In genomic region chr2:181685686-181686085, GRCm38 (mm10) we compare ENCODE assay signal across 28 mouse cellular contexts. TPM values are rescaled to one million over a fixed set of nuclear protein-coding genes. Genes with fewer than 3 reads are reported as not detected.
DNase-seq lines count a peak whose midpoint lies in the region; ATAC-seq and TF ChIP-seq lines count a peak whose summit lies in the region.
"Had no signal": no experiment of that assay in that cellular context is flagged by ENCODE, and none has a peak within 500 bp of the region (broad histone marks: within the 10 kb centered on the region; RNA-seq: fewer than 3 reads in every experiment).

No protein-coding gene starts in this region.

- WGBS in heart, embryonic 10.5 days = 87% methylated on average over 4 of the region's 4 CpGs
- WGBS in heart, embryonic 11.5 days (ENCODE audit: insufficient replicate concordance) = 79% methylated on average over 4 of the region's 4 CpGs
- WGBS in midbrain, embryonic 11.5 days = 91% methylated on average over 4 of the region's 4 CpGs
- WGBS in midbrain, embryonic 13.5 days = 89% methylated on average over 4 of the region's 4 CpGs
- WGBS in stomach, postnatal 0 days = 92% methylated on average over 4 of the region's 4 CpGs

- no peak for TF ChIP-seq CTCF in stomach, postnatal 0 days (IDR thresholded peaks at IDR 0.05; ENCODE audit: low read depth)

- H3K27ac ChIP-seq in heart, embryonic 10.5 days = no peak overlapping the region
- H3K27ac ChIP-seq in heart, embryonic 11.5 days (ENCODE audit: low read depth, low read length) = no peak overlapping the region
- no peak overlapping the region for H3K27ac ChIP-seq in midbrain, embryonic 11.5 days (ENCODE audit: low read depth, low read length)
- H3K27ac ChIP-seq in midbrain, embryonic 13.5 days = no peak overlapping the region
- H3K27ac ChIP-seq in stomach, postnatal 0 days (replicated peaks) = no peak overlapping the region

- peak; percentile 82 for DNase-seq in heart, adult 11 months
- DNase-seq in heart, adult 8-10 months (ENCODE audit: low spot score) = no peak
- DNase-seq in heart, embryonic 10.5 days (ENCODE audit: low spot score) = peak; percentile 73
- DNase-seq in midbrain, embryonic 11.5 days (ENCODE audit: low spot score, missing footprints) = peak; percentile 33
- peak; percentile 9 for DNase-seq in stomach, postnatal 0 days (ENCODE audit: low spot score)
- no peak for DNase-seq in layer of hippocampus, adult 9-11 months
- DNase-seq: adrenal gland, adult 2 months; adrenal gland, adult 8-10 months; adrenal gland, postnatal 14 days; adrenal gland, postnatal 25 days; adrenal gland, postnatal 36 days; B cell, adult 2 months; cerebellum, adult 11 months; cerebellum, adult 11-12 months had no signal

- peaks cover 44% of the 10 kb centered on the region for H3K36me3 ChIP-seq in heart, embryonic 10.5 days
- H3K36me3 ChIP-seq in heart, embryonic 11.5 days (ENCODE audit: control insufficient read depth, insufficient read depth, low read length) = peaks cover 5% of the 10 kb centered on the region; the same call in 1 of the 2 replicates
- peaks cover 2% of the 10 kb centered on the region; the same call in 1 of the 2 replicates for H3K36me3 ChIP-seq in midbrain, embryonic 11.5 days (ENCODE audit: control insufficient read depth, insufficient read depth, low read length)
- H3K36me3 ChIP-seq in midbrain, embryonic 13.5 days = peaks cover 44% of the 10 kb centered on the region
- 0 out of 2 replicates have a peak, but pooled peaks cover 3% of the 10 kb centered on the region for H3K36me3 ChIP-seq in stomach, postnatal 0 days (ENCODE audit: control insufficient read depth, insufficient read depth, low read length)

- 0 out of 2 replicates have a peak, but pooled peaks cover 8% of the 10 kb centered on the region for H3K27me3 ChIP-seq in heart, embryonic 10.5 days (ENCODE audit: insufficient read depth, poor library complexity, severe bottlenecking)
- no peaks in the 10 kb centered on the region for H3K27me3 ChIP-seq in heart, embryonic 11.5 days (ENCODE audit: control insufficient read depth, insufficient read depth, low read length)
- H3K27me3 ChIP-seq in midbrain, embryonic 11.5 days (ENCODE audit: control insufficient read depth, insufficient read depth, low read length) = no peaks in the 10 kb centered on the region
- no peaks in the 10 kb centered on the region for H3K27me3 ChIP-seq in midbrain, embryonic 13.5 days
- no peaks in the 10 kb centered on the region for H3K27me3 ChIP-seq in stomach, postnatal 0 days (ENCODE audit: control insufficient read depth, insufficient read depth, low read length)
- H3K27me3 ChIP-seq: CH12.LX, Patski had no signal

- H3K4me1 ChIP-seq in heart, embryonic 10.5 days = peaks cover 13% of the 10 kb centered on the region
- peaks cover 3% of the 10 kb centered on the region; the same call in 1 of the 2 replicates for H3K4me1 ChIP-seq in heart, embryonic 11.5 days (ENCODE audit: control insufficient read depth, insufficient read depth, low read length)
- H3K4me1 ChIP-seq in midbrain, embryonic 11.5 days (ENCODE audit: control insufficient read depth, insufficient read depth, low read length) = peaks cover 4% of the 10 kb centered on the region
- H3K4me1 ChIP-seq in midbrain, embryonic 13.5 days (replicated peaks) = peaks cover 10% of the 10 kb centered on the region
- H3K4me1 ChIP-seq in stomach, postnatal 0 days (replicated peaks; ENCODE audit: control insufficient read depth, insufficient read depth) = no peaks in the 10 kb centered on the region

- no peak overlapping the region for H3K4me2 ChIP-seq in heart, embryonic 11.5 days
- H3K4me2 ChIP-seq in midbrain, embryonic 11.5 days = no peak overlapping the region
- H3K4me2 ChIP-seq in midbrain, embryonic 13.5 days (replicated peaks) = no peak overlapping the region
- H3K4me2 ChIP-seq in stomach, postnatal 0 days (replicated peaks; ENCODE audit: low read depth) = no peak overlapping the region

- ATAC-seq in heart, embryonic 11.5 days (replicated peaks; ENCODE audit: insufficient number of reproducible peaks, low FRiP score, low TSS enrichment) = no peak
- ATAC-seq in midbrain, embryonic 11.5 days (ENCODE audit: low FRiP score) = no peak
- ATAC-seq in midbrain, embryonic 13.5 days = no peak
- ATAC-seq in stomach, postnatal 0 days (ENCODE audit: low FRiP score, low TSS enrichment) = no peak
- ATAC-seq: activated CD4-positive, CD25-positive, alpha-beta regulatory T cell, adult 4 months; CD4-positive, CD25-positive, alpha-beta regulatory T cell, adult 4 months; Patski had no signal

- no peaks in the 10 kb centered on the region for H3K9me3 ChIP-seq in heart, embryonic 10.5 days
- H3K9me3 ChIP-seq in heart, embryonic 11.5 days (replicated peaks; ENCODE audit: control insufficient read depth, low read length) = no peaks in the 10 kb centered on the region
- H3K9me3 ChIP-seq in midbrain, embryonic 11.5 days (ENCODE audit: control insufficient read depth, low read length) = no peaks in the 10 kb centered on the region
- no peaks in the 10 kb centered on the region for H3K9me3 ChIP-seq in midbrain, embryonic 13.5 days
- no peaks in the 10 kb centered on the region for H3K9me3 ChIP-seq in stomach, postnatal 0 days (ENCODE audit: control insufficient read depth, low read length)
- H3K9me3 ChIP-seq: G1E had no signal

- H3K9ac ChIP-seq in heart, embryonic 11.5 days (ENCODE audit: low read depth, low read length) = no peak overlapping the region
- no peak overlapping the region for H3K9ac ChIP-seq in midbrain, embryonic 11.5 days (ENCODE audit: low read length)
- H3K9ac ChIP-seq in midbrain, embryonic 13.5 days (replicated peaks) = no peak overlapping the region
- H3K9ac ChIP-seq in stomach, postnatal 0 days (ENCODE audit: low read length) = no peak overlapping the region

- H3K4me3 ChIP-seq in heart, embryonic 10.5 days = no peak overlapping the region
- H3K4me3 ChIP-seq in heart, embryonic 11.5 days (ENCODE audit: low read depth, low read length) = no peak overlapping the region
- H3K4me3 ChIP-seq in midbrain, embryonic 11.5 days (ENCODE audit: low read depth, low read length) = no peak overlapping the region
- H3K4me3 ChIP-seq in midbrain, embryonic 13.5 days (replicated peaks) = no peak overlapping the region
- H3K4me3 ChIP-seq in stomach, postnatal 0 days (ENCODE audit: low read depth, low read length) = no peak overlapping the region

- no peak for TF ChIP-seq EP300 in stomach, postnatal 0 days (optimal IDR thresholded peaks at IDR 0.05)

RNA-seq across cellular contexts. Expression of gene Tcea2, which starts 5.6 kb away (rescaled TPM):
- total RNA-seq in heart, adult 8-10 months (2022) = 1 to 10 TPM; 5.3 to 8.0 (median 7.2) TPM
- 12.2 and 15.3 TPM in 2 replicates for polyA plus RNA-seq in heart, embryonic 10.5 days (2016; fragmentation: Nextera tagmentation; extraction: Ambion mirVana)
- 13.5 and 14.1 TPM in 2 replicates for polyA plus RNA-seq in heart, embryonic 11.5 days (2014; fragmentation: Nextera tagmentation; extraction: Ambion mirVana)
- polyA plus RNA-seq in midbrain, embryonic 11.5 days (2014; fragmentation: Nextera tagmentation; extraction: Ambion mirVana) = 15.5 and 16.0 TPM in 2 replicates
- 35.7 and 36.9 TPM in 2 replicates for polyA plus RNA-seq in midbrain, embryonic 13.5 days (2015; fragmentation: Nextera tagmentation; extraction: Ambion mirVana)
- polyA plus RNA-seq in stomach, postnatal 0 days (2015; fragmentation: Nextera tagmentation; extraction: Ambion mirVana) = 12.7 and 13.4 TPM in 2 replicates

RNA-seq across cellular contexts. Expression of gene Rgs19, which starts 8.1 kb away (rescaled TPM):
- total RNA-seq in heart, adult 8-10 months (2022) = 1 to 10 TPM; 3.7 to 8.9 (median 4.9) TPM
- 56.4 and 67.7 TPM in 2 replicates for polyA plus RNA-seq in heart, embryonic 10.5 days (2016; fragmentation: Nextera tagmentation; extraction: Ambion mirVana)
- 57.7 and 61.3 TPM in 2 replicates for polyA plus RNA-seq in heart, embryonic 11.5 days (2014; fragmentation: Nextera tagmentation; extraction: Ambion mirVana)
- 61.6 and 65.4 TPM in 2 replicates for polyA plus RNA-seq in midbrain, embryonic 11.5 days (2014; fragmentation: Nextera tagmentation; extraction: Ambion mirVana)
- polyA plus RNA-seq in midbrain, embryonic 13.5 days (2015; fragmentation: Nextera tagmentation; extraction: Ambion mirVana) = 38.9 and 40.4 TPM in 2 replicates
- polyA plus RNA-seq in stomach, postnatal 0 days (2015; fragmentation: Nextera tagmentation; extraction: Ambion mirVana) = 20.0 and 24.6 TPM in 2 replicates

RNA-seq across cellular contexts. Expression of gene Lkaaear1, which starts 12.6 kb away (rescaled TPM):
- not detected for total RNA-seq in heart, adult 8-10 months (2022)
- polyA plus RNA-seq in heart, embryonic 10.5 days (2016; fragmentation: Nextera tagmentation; extraction: Ambion mirVana) = not detected in 2 replicates
- polyA plus RNA-seq in heart, embryonic 11.5 days (2014; fragmentation: Nextera tagmentation; extraction: Ambion mirVana) = not detected in 2 replicates
- polyA plus RNA-seq in midbrain, embryonic 11.5 days (2014; fragmentation: Nextera tagmentation; extraction: Ambion mirVana) = not detected in 2 replicates
- not detected in 2 replicates for polyA plus RNA-seq in midbrain, embryonic 13.5 days (2015; fragmentation: Nextera tagmentation; extraction: Ambion mirVana)
- polyA plus RNA-seq in stomach, postnatal 0 days (2015; fragmentation: Nextera tagmentation; extraction: Ambion mirVana) = not detected in 2 replicates
- total RNA-seq: adrenal gland, adult 18-20 months; adrenal gland, adult 2 months; adrenal gland, adult 8-10 months; adrenal gland, postnatal 10 days; adrenal gland, postnatal 14 days; adrenal gland, postnatal 25 days; adrenal gland, postnatal 36 days; adrenal gland, postnatal 4 days; CH12.LX; ES-E14; G1E; MEL had no signal
- polyA plus RNA-seq: activated CD4-positive, CD25-positive, alpha-beta regulatory T cell, adult 4 months; adrenal gland, adult 2 months; brain, embryonic 14.5 days; C2C12; CD4-positive, CD25-positive, alpha-beta regulatory T cell, adult 4 months; G1E; Patski had no signal

RNA-seq across cellular contexts. Expression of gene Sox18, which starts 14.2 kb away (rescaled TPM):
- total RNA-seq in heart, adult 8-10 months (2022) = 10 to 100 TPM; 21.4 to 53.8 (median 48.1) TPM
- polyA plus RNA-seq in heart, embryonic 10.5 days (2016; fragmentation: Nextera tagmentation; extraction: Ambion mirVana) = 22.1 and 25.0 TPM in 2 replicates
- polyA plus RNA-seq in heart, embryonic 11.5 days (2014; fragmentation: Nextera tagmentation; extraction: Ambion mirVana) = 18.6 and 22.2 TPM in 2 replicates
- 12.5 and 14.6 TPM in 2 replicates for polyA plus RNA-seq in midbrain, embryonic 11.5 days (2014; fragmentation: Nextera tagmentation; extraction: Ambion mirVana)
- 13.7 and 14.2 TPM in 2 replicates for polyA plus RNA-seq in midbrain, embryonic 13.5 days (2015; fragmentation: Nextera tagmentation; extraction: Ambion mirVana)
- 14.0 and 14.1 TPM in 2 replicates for polyA plus RNA-seq in stomach, postnatal 0 days (2015; fragmentation: Nextera tagmentation; extraction: Ambion mirVana)
- total RNA-seq: CH12.LX, MEL had no signal
- polyA plus RNA-seq: activated CD4-positive, CD25-positive, alpha-beta regulatory T cell, adult 4 months; CD4-positive, CD25-positive, alpha-beta regulatory T cell, adult 4 months; G1E had no signal

RNA-seq across cellular contexts. Expression of gene Gm29797, which starts 28.9 kb away (rescaled TPM):
- total RNA-seq in heart, adult 8-10 months (2022) = not detected
- 0.24 TPM in 1 of 2 replicates, not detected in the other for polyA plus RNA-seq in heart, embryonic 10.5 days (2016; fragmentation: Nextera tagmentation; extraction: Ambion mirVana)
- not detected in 2 replicates for polyA plus RNA-seq in heart, embryonic 11.5 days (2014; fragmentation: Nextera tagmentation; extraction: Ambion mirVana)
- polyA plus RNA-seq in midbrain, embryonic 11.5 days (2014; fragmentation: Nextera tagmentation; extraction: Ambion mirVana) = not detected in 2 replicates
- polyA plus RNA-seq in midbrain, embryonic 13.5 days (2015; fragmentation: Nextera tagmentation; extraction: Ambion mirVana) = not detected in 2 replicates
- not detected in 2 replicates for polyA plus RNA-seq in stomach, postnatal 0 days (2015; fragmentation: Nextera tagmentation; extraction: Ambion mirVana)
- total RNA-seq: adrenal gland, postnatal 10 days; adrenal gland, postnatal 14 days; adrenal gland, postnatal 25 days; G1E; MEL had no signal
- polyA plus RNA-seq: activated CD4-positive, CD25-positive, alpha-beta regulatory T cell, adult 4 months; CD4-positive, CD25-positive, alpha-beta regulatory T cell, adult 4 months had no signal

Comparison
In these comparisons a context has a peak if more than half of its experiments do, and no peak if none do; other contexts are left out.
1. DNase-seq: peak in heart, adult 11 months (single experiment), heart, embryonic 10.5 days (single experiment), midbrain, embryonic 11.5 days (single experiment) and stomach, postnatal 0 days (single experiment); none in heart, adult 8-10 months (single experiment) and layer of hippocampus, adult 9-11 months (single experiment).